Mouse (Mus musculus): ENCODE results near the gene Mrvi1. TPM values are rescaled to one million over a fixed set of nuclear protein-coding genes. Genes with fewer than 3 reads are reported as not detected.
A peak's percentile ranks its signal among the peaks of the same experiment; 100 is the strongest.

Mrvi1 gene
- polyA plus RNA-seq, 1 experiment, result 1.7 TPM

DNA sequence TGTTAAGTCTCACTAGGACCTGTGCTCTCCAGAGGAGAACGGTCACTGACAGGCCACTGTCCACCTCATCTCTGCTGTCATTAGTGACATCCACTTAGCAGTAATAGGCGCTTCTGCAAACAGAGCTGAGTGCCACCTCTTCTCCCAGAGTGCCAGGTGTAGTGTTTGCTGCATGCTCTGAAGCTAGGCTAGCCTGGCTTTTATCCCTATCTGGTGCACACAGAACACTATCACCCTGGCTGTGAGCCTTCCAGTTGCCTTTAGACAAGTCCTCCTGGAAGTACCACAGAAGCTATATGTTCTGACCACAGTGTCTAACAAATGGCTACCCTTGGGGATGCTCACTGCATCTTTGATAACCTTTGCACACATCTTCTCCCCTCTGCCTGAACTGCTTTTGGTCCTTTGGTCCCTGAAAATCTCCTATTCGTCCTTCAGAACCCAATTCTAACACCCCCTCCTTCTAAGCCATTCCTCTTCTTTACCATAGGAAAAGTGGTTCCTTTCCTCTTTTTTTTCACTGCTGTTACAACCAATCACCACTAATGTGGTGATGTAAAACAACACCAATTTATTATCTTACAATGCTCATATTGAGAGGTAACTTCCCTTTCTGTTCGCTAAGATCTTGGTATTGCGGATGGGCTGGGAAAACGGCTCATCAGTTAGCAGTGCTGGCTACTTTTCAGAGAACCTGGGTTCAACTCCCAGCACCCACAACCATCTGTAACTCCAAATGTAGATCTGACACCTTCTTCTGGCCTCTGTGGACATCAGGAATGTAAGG lies 28.0 kb downstream of the Mrvi1 start:
- no peak for TF ChIP-seq CTCF (IDR thresholded peaks at IDR 0.05; ENCODE audit: borderline replicate concordance, extremely low read depth, insufficient read depth, insufficient read length)
- TF ChIP-seq POLR2A (IDR thresholded peaks at IDR 0.05; ENCODE audit: borderline replicate concordance, extremely low read depth, insufficient read depth, insufficient read length, poor library complexity, severe bottlenecking), result no peak
- DNase-seq (ENCODE audit: low read depth), result no peak

GRCm38 (mm10) chr7:110953210-110953609 lies 29.1 kb downstream of the Mrvi1 start:
- DNase-seq (ENCODE audit: low read depth), result peak; percentile 3
- TF ChIP-seq CTCF (IDR thresholded peaks at IDR 0.05; ENCODE audit: borderline replicate concordance, extremely low read depth, insufficient read depth, insufficient read length) (no peak), POLR2A (IDR thresholded peaks at IDR 0.05; ENCODE audit: borderline replicate concordance, extremely low read depth, insufficient read depth, insufficient read length, poor library complexity, severe bottlenecking) (no peak)

DNA sequence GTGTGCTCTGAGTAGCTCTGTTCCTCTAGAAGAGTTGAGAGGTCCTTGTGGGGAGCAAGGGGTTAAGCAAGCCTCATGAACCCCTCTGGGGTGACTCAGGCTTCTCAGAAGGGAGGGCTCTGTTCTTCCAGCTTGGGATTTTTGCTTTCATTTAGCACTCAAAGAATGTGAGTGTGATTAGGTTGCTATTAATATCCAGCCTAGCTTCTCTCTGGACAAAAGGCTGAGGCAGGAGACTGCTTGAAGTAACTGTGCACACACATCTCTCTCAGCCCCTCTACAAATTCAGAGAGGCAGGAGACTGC lies 31.7 kb downstream of the Mrvi1 start:
- TF ChIP-seq CTCF (IDR thresholded peaks at IDR 0.05; ENCODE audit: borderline replicate concordance, extremely low read depth, insufficient read depth, insufficient read length), result no peak
- no peak for TF ChIP-seq POLR2A (IDR thresholded peaks at IDR 0.05; ENCODE audit: borderline replicate concordance, extremely low read depth, insufficient read depth, insufficient read length, poor library complexity, severe bottlenecking)
- no peak for DNase-seq (ENCODE audit: low read depth)

GRCm38 (mm10) chr7:110949785-110950620 lies 32.3 kb downstream of the Mrvi1 start:
- TF ChIP-seq CTCF (IDR thresholded peaks at IDR 0.05; ENCODE audit: borderline replicate concordance, extremely low read depth, insufficient read depth, insufficient read length), result no peak
- TF ChIP-seq POLR2A (IDR thresholded peaks at IDR 0.05; ENCODE audit: borderline replicate concordance, extremely low read depth, insufficient read depth, insufficient read length, poor library complexity, severe bottlenecking), result no peak
- DNase-seq (ENCODE audit: low read depth), result no peak

- TF ChIP-seq CTCF (IDR thresholded peaks at IDR 0.05; ENCODE audit: borderline replicate concordance, extremely low read depth, insufficient read depth, insufficient read length) (no peak), POLR2A (IDR thresholded peaks at IDR 0.05; ENCODE audit: borderline replicate concordance, extremely low read depth, insufficient read depth, insufficient read length, poor library complexity, severe bottlenecking) (no peak)
- no peak for DNase-seq (ENCODE audit: low read depth)
Measured at GRCm38 (mm10) chr7:110948579-110948978, 33.7 kb downstream of the Mrvi1 start.

DNA sequence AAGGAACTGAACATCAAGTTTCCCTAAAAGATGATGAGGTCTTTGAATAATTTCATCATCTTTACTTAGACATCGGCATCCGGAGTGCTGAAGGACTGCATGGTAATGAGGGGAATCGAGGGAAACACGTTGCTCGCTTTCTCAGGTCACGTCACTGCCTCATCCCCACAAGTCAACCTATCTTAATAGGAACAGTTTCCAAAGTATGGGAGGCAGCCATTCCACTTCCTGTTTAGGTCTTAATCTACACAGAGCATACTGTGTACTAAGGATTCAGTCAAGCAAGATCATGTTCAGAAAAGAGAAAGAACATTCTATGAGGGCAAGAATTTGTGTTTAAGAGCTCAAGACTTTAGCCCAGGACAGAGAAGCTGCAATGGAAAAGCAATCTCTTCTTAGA lies 34.6 kb downstream of the Mrvi1 start:
- TF ChIP-seq POLR2A (IDR thresholded peaks at IDR 0.05; ENCODE audit: borderline replicate concordance, extremely low read depth, insufficient read depth, insufficient read length, poor library complexity, severe bottlenecking) (no peak), CTCF (IDR thresholded peaks at IDR 0.05; ENCODE audit: borderline replicate concordance, extremely low read depth, insufficient read depth, insufficient read length) (no peak)
- no peak for DNase-seq (ENCODE audit: low read depth)

DNA sequence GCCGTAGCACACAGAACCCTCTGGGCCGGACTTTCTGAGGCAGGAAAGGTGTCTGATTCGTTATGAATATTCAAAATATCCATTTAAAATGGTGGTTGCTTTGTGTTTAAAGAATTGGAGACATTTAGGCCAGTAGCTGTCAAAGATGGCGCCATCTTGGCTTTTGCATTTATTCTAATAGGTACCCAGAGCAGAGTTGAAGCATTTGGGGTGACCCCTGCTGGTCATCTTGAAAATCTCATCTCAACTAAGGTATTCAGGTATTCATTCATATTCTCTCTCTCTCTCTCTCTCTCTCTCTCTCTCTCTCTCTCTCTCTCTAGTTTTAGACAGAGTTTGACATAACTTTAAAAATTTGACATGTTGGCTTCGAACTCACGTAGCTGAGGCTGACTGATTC lies 35.5 kb downstream of the Mrvi1 start:
- no peak for TF ChIP-seq POLR2A (IDR thresholded peaks at IDR 0.05; ENCODE audit: borderline replicate concordance, extremely low read depth, insufficient read depth, insufficient read length, poor library complexity, severe bottlenecking)
- no peak; the same call in 1 of the 2 replicates for TF ChIP-seq CTCF (IDR thresholded peaks at IDR 0.05; ENCODE audit: borderline replicate concordance, extremely low read depth, insufficient read depth, insufficient read length)
- DNase-seq (ENCODE audit: low read depth), result peak; percentile 24

- DNase-seq (ENCODE audit: low read depth), result no peak
- no peak for TF ChIP-seq CTCF (IDR thresholded peaks at IDR 0.05; ENCODE audit: borderline replicate concordance, extremely low read depth, insufficient read depth, insufficient read length)
- no peak for TF ChIP-seq POLR2A (IDR thresholded peaks at IDR 0.05; ENCODE audit: borderline replicate concordance, extremely low read depth, insufficient read depth, insufficient read length, poor library complexity, severe bottlenecking)
Measured at GRCm38 (mm10) chr7:110944321-110944720, 37.9 kb downstream of the Mrvi1 start.

DNA sequence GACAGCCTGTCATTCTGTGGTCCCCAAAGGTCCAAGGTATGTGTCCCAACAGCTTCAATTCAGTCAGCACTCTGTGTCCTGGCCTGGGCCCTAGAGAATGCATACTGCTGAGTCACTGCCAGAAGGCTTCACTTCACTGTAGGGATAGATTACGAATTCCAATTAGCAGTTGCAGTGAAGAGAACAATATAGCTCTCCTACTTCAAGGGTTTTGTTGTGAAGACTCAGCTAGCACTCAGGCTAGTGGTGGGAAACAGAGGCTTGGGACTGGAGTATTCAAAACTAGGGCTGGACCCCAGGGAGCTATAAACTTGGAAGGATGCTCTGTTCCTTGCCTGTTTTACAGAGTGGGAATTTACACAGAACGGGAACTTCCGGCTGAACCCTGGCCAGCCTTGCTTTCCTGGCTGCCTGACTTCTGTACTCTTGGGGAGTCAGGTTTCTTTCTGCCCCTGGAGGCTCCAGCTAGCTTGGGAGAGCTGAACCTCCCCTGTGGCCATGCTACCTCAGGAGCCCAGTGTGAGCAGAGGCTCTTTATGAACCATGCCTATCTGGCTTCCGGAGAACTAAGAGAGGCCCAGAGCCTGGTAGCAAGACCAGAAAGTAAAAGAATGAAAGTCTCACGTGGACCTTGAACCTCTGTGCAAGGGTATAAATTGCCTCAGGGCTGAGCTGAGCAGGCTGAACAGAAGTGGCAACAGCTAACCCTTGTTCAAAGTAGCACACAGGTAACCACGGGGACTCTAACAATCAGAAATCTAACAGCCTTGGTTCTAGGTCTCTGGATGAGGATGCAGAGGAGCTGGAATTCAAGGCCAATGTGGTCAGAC lies 40.3 kb downstream of the Mrvi1 start:
- peak; percentile 51 for DNase-seq (ENCODE audit: low read depth)
- TF ChIP-seq POLR2A (IDR thresholded peaks at IDR 0.05; ENCODE audit: borderline replicate concordance, extremely low read depth, insufficient read depth, insufficient read length, poor library complexity, severe bottlenecking) (no peak), CTCF (IDR thresholded peaks at IDR 0.05; ENCODE audit: borderline replicate concordance, extremely low read depth, insufficient read depth, insufficient read length) (no peak)

DNA sequence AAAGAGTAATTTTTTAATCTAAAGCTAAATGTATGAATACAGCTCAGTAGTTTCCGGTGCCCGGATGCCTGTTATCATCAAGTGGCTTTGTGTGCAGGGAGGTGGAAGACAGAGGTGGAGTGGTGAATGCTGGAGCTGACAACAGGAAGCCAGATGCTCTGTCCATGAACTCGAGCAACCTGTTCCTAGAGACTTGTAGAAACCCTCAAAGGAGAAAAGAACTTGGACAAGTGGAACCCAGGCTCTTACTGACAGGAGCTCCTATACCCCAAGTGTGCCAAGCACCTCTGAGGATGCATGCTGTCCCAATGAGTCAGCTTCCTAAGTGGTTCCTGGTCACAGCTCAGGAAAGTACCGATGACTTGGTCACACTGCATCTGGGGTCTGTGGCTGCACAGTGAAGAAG lies 41.1 kb downstream of the Mrvi1 start:
- TF ChIP-seq CTCF (IDR thresholded peaks at IDR 0.05; ENCODE audit: borderline replicate concordance, extremely low read depth, insufficient read depth, insufficient read length) (no peak), POLR2A (IDR thresholded peaks at IDR 0.05; ENCODE audit: borderline replicate concordance, extremely low read depth, insufficient read depth, insufficient read length, poor library complexity, severe bottlenecking) (no peak)
- DNase-seq (ENCODE audit: low read depth), result no peak

All from brain, embryonic 14.5 days (tissue).